Mouse (Mus musculus) MEL (cell line): Measurements from ENCODE around the gene Osgepl1.

Source experiments
- CTCF ChIP-seq, 3 experiments: IDR thresholded peaks in 2 of 3; conservative IDR thresholded peaks in 1 of 3; 2 replicates each; pipeline ENCODE4 v1.5.1; 2011 to 2012; ENCODE audit warnings: low read length in 3 of 3, low read depth in 2 of 3, mild to moderate bottlenecking in 2 of 3, improper control_type of control experiment in 1 of 3, inconsistent platforms in 1 of 3, mixed read lengths in 1 of 3, moderate library complexity in 1 of 3; ENCODE audit not compliant: control insufficient read depth in 1 of 3, insufficient read depth in 1 of 3, poor library complexity in 1 of 3, severe bottlenecking in 1 of 3
- EP300 ChIP-seq, 2 experiments: IDR thresholded peaks; 2 replicates each; pipeline ENCODE4 v1.6.1; 2011; ENCODE audit warnings: improper control_type of control experiment in 2 of 2, low read length in 2 of 2, low read depth in 1 of 2, mild to moderate bottlenecking in 1 of 2
- MYC ChIP-seq: IDR thresholded peaks from 2 replicates; pipeline ENCODE4 v1.6.1; 2011; ENCODE audit warnings: low read depth, mild to moderate bottlenecking, low read length, improper control_type of control experiment, moderate library complexity
- POLR2A ChIP-seq, 2 experiments: IDR thresholded peaks; 2 replicates each; pipeline ENCODE4 v1.6.1; 2011 to 2012; ENCODE audit warnings: low read length in 2 of 2, mild to moderate bottlenecking in 2 of 2, control low read depth in 1 of 2, improper control_type of control experiment in 1 of 2, low read depth in 1 of 2, moderate library complexity in 1 of 2; ENCODE audit not compliant: control insufficient read depth in 1 of 2, insufficient read depth in 1 of 2, poor library complexity in 1 of 2

GRCm38 (mm10) chr1:53352327-53353261, 39.2 kb downstream of the Osgepl1 start, which contains the start of the genes Asdurf, Gm28551 and Asnsd1:
- TF ChIP-seq EP300 (IDR thresholded peaks at IDR 0.05; ENCODE audit: low read depth in 1 of 2, low read length in 2 of 2) (no peak), POLR2A (IDR thresholded peaks at IDR 0.05; ENCODE audit: control insufficient read depth in 1 of 2, insufficient read depth in 1 of 2, low read depth in 1 of 2, low read length in 2 of 2, poor library complexity in 1 of 2) (peak; percentile 81 to 93), MYC (peak; percentile 65; the same call in 1 of the 2 replicates), CTCF (IDR thresholded peaks at IDR 0.05 in 2 of 3, conservative IDR thresholded peaks at IDR 0.05 in 1 of 3; ENCODE audit: control insufficient read depth in 1 of 3, insufficient read depth in 1 of 3, low read depth in 2 of 3, low read length in 3 of 3, poor library complexity in 1 of 3, severe bottlenecking in 1 of 3) (peak in 2 of 3 experiments; percentile 16 to 76; a peak in 2 of 6 replicates)
